Mouse (Mus musculus) thymus, adult 2 months (tissue): Measurements from ENCODE around the gene Rnf157.
"Not testable (repeated sequence)": the region's sequence is repeated elsewhere in the genome, so short reads cannot be mapped to it uniquely, and the experiment has no call there.

ENCODE experiments used
- CTCF ChIP-seq: fragments of 200-500 bp; IDR thresholded peaks from 2 replicates; pipeline ENCODE4 v1.5.1; 2012; ENCODE audit warnings: mild to moderate bottlenecking, control low read depth, low read length, moderate library complexity, borderline replicate concordance; ENCODE audit not compliant: control insufficient read depth, poor library complexity, insufficient read depth; ENCODE audit errors: extremely low read depth
- POLR2A ChIP-seq: fragments of 200-500 bp; IDR thresholded peaks from 2 replicates; pipeline ENCODE4 v1.6.1; 2012; ENCODE audit warnings: mild to moderate bottlenecking, low read length, control low read depth, moderate library complexity; ENCODE audit not compliant: control insufficient read depth, poor library complexity, insufficient read depth; ENCODE audit errors: extremely low read depth

DNA sequence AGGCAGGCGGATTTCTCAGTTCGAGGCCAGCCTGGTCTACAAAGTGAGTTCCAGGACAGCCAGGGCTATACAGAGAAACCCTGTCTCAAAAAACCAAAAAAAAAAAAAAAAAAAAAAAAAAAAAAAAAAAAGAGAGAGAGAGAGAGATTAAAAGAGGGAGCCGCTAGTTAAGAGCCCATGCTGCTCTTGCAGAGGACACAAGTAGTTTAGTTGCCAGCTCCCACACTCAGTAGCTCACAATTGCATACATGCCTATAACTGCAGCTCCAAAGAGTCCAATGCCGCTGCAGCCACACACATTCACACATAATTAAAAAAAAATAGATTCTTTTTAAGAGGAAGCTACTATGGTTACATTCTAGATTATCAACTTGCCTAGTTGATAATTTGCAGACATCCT is 2.4 kb downstream of the Rnf157 start:
- not testable (repeated sequence) for TF ChIP-seq CTCF, POLR2A
